Mouse (Mus musculus) right cerebral cortex, postnatal 36 days (tissue): Measurements from ENCODE around the gene Ccnb3.
"Not testable (repeated sequence)": the region's sequence is repeated elsewhere in the genome, so short reads cannot be mapped to it uniquely, and the experiment has no call there.

Source experiments
- DNase-seq, 2 experiments: peaks; one replicate each; pipeline ENCODE4 v3.0.0; 2022; ENCODE audit warnings: low spot score in 2 of 2, mixed read lengths in 1 of 2

The Ccnb3 gene

GRCm38 (mm10) chrX:7041519-7041918 lies at the start of gene Ccnb3:
Gene Ccnb3, minus strand, starts transcription at chrX:7041619.
- DNase-seq: no peak

- no peak for DNase-seq
These were observed 48.9 kb upstream of the Ccnb3 start for GRCm38 (mm10) chrX:7090323-7090722.

- DNase-seq: no peak
These were observed 44.5 kb upstream of the Ccnb3 start for GRCm38 (mm10) chrX:7085878-7086277.

- DNase-seq: no peak
These were observed 38.5 kb upstream of the Ccnb3 start for GRCm38 (mm10) chrX:7079820-7080429.

GRCm38 (mm10) chrX:7068002-7068401 lies 26.6 kb upstream of the Ccnb3 start:
- no peak for DNase-seq

- no peak for DNase-seq
These were observed 25.8 kb upstream of the Ccnb3 start, which contains the start of gene Akap4 for GRCm38 (mm10) chrX:7067219-7067618. Gene Akap4, plus strand, starts transcription at chrX:7067519.

- DNase-seq: no peak
These were observed 22.7 kb upstream of the Ccnb3 start for GRCm38 (mm10) chrX:7064109-7064508.

- DNase-seq: no peak
These were observed 16.2 kb upstream of the Ccnb3 start for GRCm38 (mm10) chrX:7057634-7058033.

GRCm38 (mm10) chrX:7057056-7057455 lies 15.6 kb upstream of the Ccnb3 start:
- no peak for DNase-seq

- DNase-seq: not testable (repeated sequence)
These were observed 57.5 kb downstream of the Ccnb3 start for GRCm38 (mm10) chrX:6983916-6984315.

- no peak for DNase-seq
These were observed 69.5 kb downstream of the Ccnb3 start for GRCm38 (mm10) chrX:6971956-6972355.

GRCm38 (mm10) chrX:6968598-6968997 lies 72.8 kb downstream of the Ccnb3 start:
- DNase-seq: no peak
